22 mouse cellular contexts compared by ENCODE assay signal in the genomic region with DNA sequence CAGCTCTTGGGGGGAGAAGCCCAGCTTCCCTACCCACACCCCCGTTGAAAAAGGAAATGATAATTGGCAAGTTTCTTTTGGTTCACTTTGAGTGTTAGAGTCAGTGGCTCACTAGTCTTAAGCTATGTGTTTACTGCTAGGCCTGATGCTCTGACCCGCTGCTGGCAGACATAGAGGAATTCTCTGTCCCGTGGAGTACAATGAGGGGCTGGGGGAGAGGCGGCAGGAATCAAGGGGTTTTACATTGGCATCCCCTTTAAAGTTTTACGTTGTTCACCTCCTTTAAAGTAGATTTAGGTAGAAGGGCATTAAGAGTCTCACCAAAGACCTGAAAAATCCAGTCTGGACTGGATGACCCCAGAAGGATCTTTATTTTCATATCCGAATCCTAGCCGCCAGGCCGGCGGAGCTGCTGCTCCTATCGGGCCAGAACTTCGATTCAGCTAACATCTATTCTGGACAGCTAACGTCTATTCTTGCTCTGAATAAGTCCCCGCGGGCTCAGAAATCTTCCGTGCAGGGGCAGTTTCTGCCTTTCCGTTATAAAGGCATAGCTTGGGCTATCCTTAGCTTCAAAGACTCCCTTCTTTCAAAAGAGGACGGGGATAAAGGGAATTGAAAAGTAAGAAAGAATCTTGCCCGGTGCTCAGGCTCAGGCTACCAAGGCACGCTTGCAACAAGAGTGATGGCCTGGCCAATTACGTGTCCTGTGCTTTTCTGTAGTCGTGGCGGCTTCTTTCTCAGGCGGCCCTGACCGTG. TPM values are rescaled to one million over a fixed set of nuclear protein-coding genes. Genes with fewer than 3 reads are reported as not detected.
DNase-seq lines count a peak whose midpoint lies in the region; ATAC-seq lines count a peak whose summit lies in the region.
"Had no signal": no experiment of that assay in that cellular context is flagged by ENCODE, and none has a peak within 500 bp of the region (broad histone marks: within the 10 kb centered on the region; RNA-seq: fewer than 3 reads in every experiment).

No protein-coding gene starts in this region.

- 3% methylated on average over 24 of the region's 24 CpGs for WGBS in intestine, embryonic 14.5 days
- WGBS in intestine, embryonic 16.5 days = 4% methylated on average over 24 of the region's 24 CpGs
- WGBS in limb, embryonic 13.5 days = 5% methylated on average over 24 of the region's 24 CpGs

- H3K4me1 ChIP-seq in intestine, embryonic 14.5 days (replicated peaks; ENCODE audit: control insufficient read depth, insufficient read depth, low read length) = 0 out of 2 replicates have a peak, but pooled peaks cover 4% of the 10 kb centered on the region
- no peaks in the 10 kb centered on the region for H3K4me1 ChIP-seq in intestine, embryonic 16.5 days (ENCODE audit: control insufficient read depth, insufficient read depth, low read length)
- peaks cover 37% of the 10 kb centered on the region for H3K4me1 ChIP-seq in limb, embryonic 13.5 days
- H3K4me1 ChIP-seq: hindbrain, embryonic 15.5 days had no signal

- H3K4me2 ChIP-seq in intestine, embryonic 14.5 days (ENCODE audit: low read length) = peak overlapping the region; percentile 32; the same call in 1 of the 2 replicates
- no peak overlapping the region for H3K4me2 ChIP-seq in intestine, embryonic 16.5 days (ENCODE audit: low read depth, low read length)
- H3K4me2 ChIP-seq in limb, embryonic 13.5 days (replicated peaks) = peak overlapping the region; percentile 75
- H3K4me2 ChIP-seq: hindbrain, embryonic 15.5 days had no signal

- 0 out of 2 replicates have a peak overlapping the region, but pooled peaks have one; percentile 16 for H3K4me3 ChIP-seq in intestine, embryonic 14.5 days (ENCODE audit: low read depth, low read length)
- H3K4me3 ChIP-seq in intestine, embryonic 16.5 days (ENCODE audit: low read length) = no peak overlapping the region
- H3K4me3 ChIP-seq in limb, embryonic 13.5 days = peak overlapping the region; percentile 95
- H3K4me3 ChIP-seq: heart, embryonic 10.5 days; hindbrain, embryonic 15.5 days had no signal

- no peaks in the 10 kb centered on the region for H3K36me3 ChIP-seq in intestine, embryonic 14.5 days (ENCODE audit: control insufficient read depth, insufficient read depth, low read length)
- H3K36me3 ChIP-seq in intestine, embryonic 16.5 days (ENCODE audit: control insufficient read depth, insufficient read depth, low read length) = no peaks in the 10 kb centered on the region
- peaks cover 18% of the 10 kb centered on the region; the same call in 1 of the 2 replicates for H3K36me3 ChIP-seq in limb, embryonic 13.5 days
- H3K36me3 ChIP-seq: heart, embryonic 10.5 days; hindbrain, embryonic 15.5 days had no signal

- intact Hi-C loops in left cerebral cortex, postnatal 10 days (cut with DNase I) = loop anchor here (10.0 kb wide), 1 partner anchor 893 kb away; no protein-coding TSS in a partner anchor

- H3K9me3 ChIP-seq in intestine, embryonic 14.5 days (ENCODE audit: control insufficient read depth, low read length) = no peaks in the 10 kb centered on the region
- H3K9me3 ChIP-seq in intestine, embryonic 16.5 days (ENCODE audit: control insufficient read depth, low read length) = no peaks in the 10 kb centered on the region
- no peaks in the 10 kb centered on the region for H3K9me3 ChIP-seq in limb, embryonic 13.5 days
- H3K9me3 ChIP-seq: heart, embryonic 10.5 days; hindbrain, embryonic 15.5 days had no signal

- ATAC-seq in intestine, embryonic 14.5 days (replicated peaks; ENCODE audit: low FRiP score, low TSS enrichment, low read depth) = no peak
- no peak for ATAC-seq in intestine, embryonic 16.5 days
- ATAC-seq in limb, embryonic 13.5 days (ENCODE audit: low FRiP score, low read depth) = no peak
- ATAC-seq: liver, postnatal 0 days; midbrain, embryonic 16.5 days had no signal

- no peak for DNase-seq in intestine, embryonic 14.5 days (ENCODE audit: low spot score)
- peak; percentile 36 for DNase-seq in retina, postnatal 1 day
- no peak for DNase-seq in retina, embryonic 14.5 days (ENCODE audit: low spot score)
- DNase-seq in urinary bladder, postnatal 10 days (ENCODE audit: low spot score) = peak; percentile 8
- DNase-seq in left cerebral cortex, postnatal 10 days (ENCODE audit: extremely low spot score in 1 of 2, low spot score in 2 of 2) = no peak
- no peak for DNase-seq in layer of hippocampus, postnatal 25 days (ENCODE audit: extremely low spot score in 1 of 2, low spot score in 1 of 2)
- DNase-seq: adrenal gland, postnatal 10 days; cerebellum, adult 8-10 months; gastrocnemius, postnatal 14 days; kidney, adult 9 months; liver, postnatal 0 days; right cerebral cortex, postnatal 4 days had no signal

- no peak overlapping the region for H3K27ac ChIP-seq in intestine, embryonic 14.5 days (ENCODE audit: low read depth)
- no peak overlapping the region for H3K27ac ChIP-seq in intestine, embryonic 16.5 days (ENCODE audit: low read length)
- H3K27ac ChIP-seq in limb, embryonic 13.5 days = peak overlapping the region; percentile 97
- H3K27ac ChIP-seq: heart, embryonic 10.5 days; hindbrain, embryonic 15.5 days; macrophage had no signal

- H3K9ac ChIP-seq in intestine, embryonic 14.5 days (ENCODE audit: low read length) = no peak overlapping the region
- H3K9ac ChIP-seq in intestine, embryonic 16.5 days (ENCODE audit: low read depth, low read length) = no peak overlapping the region
- H3K9ac ChIP-seq in limb, embryonic 13.5 days = peak overlapping the region; percentile 87
- H3K9ac ChIP-seq: hindbrain, embryonic 15.5 days; liver, postnatal 0 days had no signal

- H3K27me3 ChIP-seq in intestine, embryonic 14.5 days (replicated peaks; ENCODE audit: control insufficient read depth, insufficient read depth, low read length) = peaks cover 97% of the 10 kb centered on the region
- H3K27me3 ChIP-seq in intestine, embryonic 16.5 days (replicated peaks; ENCODE audit: control insufficient read depth, insufficient read depth, low read length) = peaks cover 66% of the 10 kb centered on the region
- H3K27me3 ChIP-seq in limb, embryonic 13.5 days = peaks cover 13% of the 10 kb centered on the region

RNA-seq across cellular contexts. Expression of a gene that starts 6.6 kb away (rescaled TPM):
- polyA plus RNA-seq in intestine, embryonic 14.5 days (2014; fragmentation: Nextera tagmentation; extraction: Ambion mirVana) = 2.0 and 2.6 TPM in 2 replicates
- 1.4 and 1.9 TPM in 2 replicates for polyA plus RNA-seq in intestine, embryonic 16.5 days (2015; fragmentation: Nextera tagmentation; extraction: Ambion mirVana)
- polyA plus RNA-seq in limb, embryonic 13.5 days (2015; fragmentation: Nextera tagmentation; extraction: Ambion mirVana) = 44.5 and 55.0 TPM in 2 replicates
- not detected for total RNA-seq in left cerebral cortex, postnatal 10 days (2021)
- total RNA-seq in layer of hippocampus, postnatal 25 days (2021) = not detected
- total RNA-seq: adrenal gland, postnatal 10 days; heart, postnatal 25 days; left cerebral cortex, postnatal 14 days; MEL had no signal
- polyA plus RNA-seq: cortical plate, adult 2 months; hindbrain, embryonic 15.5 days; liver, postnatal 0 days; macrophage; midbrain, embryonic 16.5 days had no signal

RNA-seq across cellular contexts. Expression of a gene that starts 8.5 kb away (rescaled TPM):
- 0.35 and 0.39 TPM in 2 replicates for polyA plus RNA-seq in intestine, embryonic 14.5 days (2014; fragmentation: Nextera tagmentation; extraction: Ambion mirVana)
- 0.24 and 0.45 TPM in 2 replicates for polyA plus RNA-seq in intestine, embryonic 16.5 days (2015; fragmentation: Nextera tagmentation; extraction: Ambion mirVana)
- polyA plus RNA-seq in limb, embryonic 13.5 days (2015; fragmentation: Nextera tagmentation; extraction: Ambion mirVana) = 24.5 and 27.7 TPM in 2 replicates
- not detected for total RNA-seq in left cerebral cortex, postnatal 10 days (2021)
- total RNA-seq in layer of hippocampus, postnatal 25 days (2021) = not detected
- total RNA-seq: adrenal gland, postnatal 10 days; heart, postnatal 25 days; left cerebral cortex, postnatal 14 days; MEL had no signal
- polyA plus RNA-seq: cortical plate, adult 2 months; heart, embryonic 10.5 days; hindbrain, embryonic 15.5 days; liver, postnatal 0 days; macrophage; midbrain, embryonic 16.5 days had no signal

RNA-seq across cellular contexts. Expression of a gene that starts 11.5 kb away (rescaled TPM):
- 15.6 and 20.4 TPM in 2 replicates for polyA plus RNA-seq in intestine, embryonic 14.5 days (2014; fragmentation: Nextera tagmentation; extraction: Ambion mirVana)
- 8.6 and 10.0 TPM in 2 replicates for polyA plus RNA-seq in intestine, embryonic 16.5 days (2015; fragmentation: Nextera tagmentation; extraction: Ambion mirVana)
- polyA plus RNA-seq in limb, embryonic 13.5 days (2015; fragmentation: Nextera tagmentation; extraction: Ambion mirVana) = 191 and 207 TPM in 2 replicates
- not detected for total RNA-seq in left cerebral cortex, postnatal 10 days (2021)
- total RNA-seq in layer of hippocampus, postnatal 25 days (2021) = not detected
- total RNA-seq: heart, postnatal 25 days; left cerebral cortex, postnatal 14 days; MEL had no signal
- polyA plus RNA-seq: cortical plate, adult 2 months; liver, postnatal 0 days; macrophage; midbrain, embryonic 16.5 days had no signal

RNA-seq across cellular contexts. Expression of a gene that starts 21.3 kb away (rescaled TPM):
- polyA plus RNA-seq in intestine, embryonic 14.5 days (2014; fragmentation: Nextera tagmentation; extraction: Ambion mirVana) = 4.2 and 7.1 TPM in 2 replicates
- polyA plus RNA-seq in intestine, embryonic 16.5 days (2015; fragmentation: Nextera tagmentation; extraction: Ambion mirVana) = 3.0 and 3.2 TPM in 2 replicates
- polyA plus RNA-seq in limb, embryonic 13.5 days (2015; fragmentation: Nextera tagmentation; extraction: Ambion mirVana) = 58.3 and 63.5 TPM in 2 replicates
- not detected for total RNA-seq in left cerebral cortex, postnatal 10 days (2021)
- total RNA-seq in layer of hippocampus, postnatal 25 days (2021) = not detected
- total RNA-seq: heart, postnatal 25 days; left cerebral cortex, postnatal 14 days; MEL had no signal
- polyA plus RNA-seq: cortical plate, adult 2 months; midbrain, embryonic 16.5 days had no signal

RNA-seq across cellular contexts. Expression of a gene that starts 30.5 kb away (rescaled TPM):
- 9.2 and 10.1 TPM in 2 replicates for polyA plus RNA-seq in intestine, embryonic 14.5 days (2014; fragmentation: Nextera tagmentation; extraction: Ambion mirVana)
- polyA plus RNA-seq in intestine, embryonic 16.5 days (2015; fragmentation: Nextera tagmentation; extraction: Ambion mirVana) = 6.0 and 8.2 TPM in 2 replicates
- polyA plus RNA-seq in limb, embryonic 13.5 days (2015; fragmentation: Nextera tagmentation; extraction: Ambion mirVana) = 11.8 and 13.1 TPM in 2 replicates
- not detected for total RNA-seq in left cerebral cortex, postnatal 10 days (2021)
- not detected for total RNA-seq in layer of hippocampus, postnatal 25 days (2021)
- total RNA-seq: left cerebral cortex, postnatal 14 days; MEL had no signal
- polyA plus RNA-seq: cortical plate, adult 2 months; midbrain, embryonic 16.5 days had no signal

Comparison
In these comparisons a context has a peak if more than half of its experiments do, and no peak if none do; other contexts are left out.
1. DNase-seq: peak in retina, postnatal 1 day (single experiment) and urinary bladder, postnatal 10 days (single experiment); none in intestine, embryonic 14.5 days (single experiment), retina, embryonic 14.5 days (single experiment), left cerebral cortex, postnatal 10 days (0 of 2) and layer of hippocampus, postnatal 25 days (0 of 2).
2. RNA of a gene that starts 6.6 kb away (polyA plus RNA-seq): 44.5 to 55.0 TPM in limb, embryonic 13.5 days; 2.0 to 2.6 TPM in intestine, embryonic 14.5 days and 1.4 to 1.9 TPM in intestine, embryonic 16.5 days; every median in the first group is over 10 times any median in the second.
3. RNA of a gene that starts 8.5 kb away (polyA plus RNA-seq): 24.5 to 27.7 TPM in limb, embryonic 13.5 days; 0.24 to 0.45 TPM in intestine, embryonic 16.5 days and 0.35 to 0.39 TPM in intestine, embryonic 14.5 days; every median in the first group is over 10 times any median in the second.